Mouse (Mus musculus) kidney, embryonic 14.5 days (tissue): ENCODE measurements at regions not wholly inside any gene's neighbourhood (a gene's known extent, or its start where the extent isn't known, plus 50 kb on each side); places are given as distances from the start of the nearest gene placed in this dataset.

Experiments
- ATAC-seq: fragments of 200-750 bp; cut with Nextera tagmentation; 2 replicates; pipeline ENCODE4 v1.8.0; 2017; ENCODE audit warnings: moderate number of reproducible peaks, mild to moderate bottlenecking, moderate TSS enrichment, moderate library complexity; ENCODE audit not compliant: low FRiP score, low TSS enrichment
- H3K27ac ChIP-seq: fragments of 300-500 bp; sonication (generic); 2 replicates; pipeline ENCODE4 v1.5.1; 2014; ENCODE audit warnings: low read depth, mild to moderate bottlenecking, low read length, moderate library complexity, mixed read lengths
- H3K27me3 ChIP-seq: fragments of 300-500 bp; sonication (generic); 2 replicates; pipeline ENCODE4 v1.6.1; 2014; ENCODE audit warnings: mild to moderate bottlenecking, low read length; ENCODE audit not compliant: control insufficient read depth, insufficient read depth
- H3K36me3 ChIP-seq: fragments of 300-500 bp; sonication (generic); 2 replicates; pipeline ENCODE4 v1.6.1; 2014; ENCODE audit warnings: low read length, mixed read lengths; ENCODE audit not compliant: control insufficient read depth, insufficient read depth
- H3K4me1 ChIP-seq: fragments of 300-500 bp; sonication (generic); 2 replicates; pipeline ENCODE4 v1.6.1; 2014; ENCODE audit warnings: low read length, mixed read lengths; ENCODE audit not compliant: control insufficient read depth, insufficient read depth
- H3K4me2 ChIP-seq: fragments of 300-500 bp; sonication (generic); replicated peaks from 2 replicates; pipeline ENCODE4 v1.6.1; 2014; ENCODE audit warnings: low read depth, mild to moderate bottlenecking, low read length
- H3K4me3 ChIP-seq: fragments of 300-500 bp; sonication (generic); 2 replicates; pipeline ENCODE4 v1.5.1; 2014; ENCODE audit warnings: mild to moderate bottlenecking, low read length
- H3K9ac ChIP-seq: fragments of 300-500 bp; sonication (generic); 2 replicates; pipeline ENCODE4 v1.6.1; 2014; ENCODE audit warnings: low read depth, mild to moderate bottlenecking, low read length, moderate library complexity
- H3K9me3 ChIP-seq: fragments of 300-500 bp; sonication (generic); 2 replicates; pipeline ENCODE4 v1.6.1; 2016; ENCODE audit warnings: low read length; ENCODE audit not compliant: control insufficient read depth
- WGBS: fragments of 180-500 bp; shearing (Covaris S2); extraction: QIAGEN DNeasy Blood & Tissue Kit; methylation state at CpG from one replicate; pipeline ENCODE4 v1.1.7; 2014; 5-methylcytosine and 5-hydroxymethylcytosine counted together

DNA sequence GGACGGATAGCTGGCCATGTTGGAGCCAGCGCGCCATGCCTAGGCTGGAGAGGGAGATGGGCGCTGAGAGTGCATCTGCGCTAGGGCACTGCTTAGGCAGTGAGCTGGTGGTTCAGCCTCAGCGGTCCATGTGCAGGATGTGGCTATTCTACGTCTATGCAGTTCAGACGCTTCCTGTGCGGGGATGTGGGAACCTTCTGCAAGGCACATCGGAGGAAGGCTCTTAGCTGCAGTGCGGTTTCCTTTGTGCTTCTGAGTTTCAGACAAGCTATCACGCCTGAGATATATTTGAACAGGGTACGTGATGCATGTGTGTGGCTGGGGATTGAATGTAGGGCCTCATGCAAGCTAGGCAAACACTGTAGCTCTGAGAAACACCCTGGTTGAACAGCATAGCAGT, 54.4 kb upstream of the Lrpprc start:
- 89% methylated on average over 13 of the region's 13 CpGs for WGBS
- no peaks in the 10 kb centered on the region for H3K9me3 ChIP-seq
- H3K9ac ChIP-seq = no peak overlapping the region
- ATAC-seq = no peak
- H3K36me3 ChIP-seq = no peaks in the 10 kb centered on the region
- H3K4me2 ChIP-seq = no peak overlapping the region
- no peak overlapping the region for H3K27ac ChIP-seq
- H3K4me3 ChIP-seq = no peak overlapping the region
- H3K27me3 ChIP-seq = no peaks in the 10 kb centered on the region
- H3K4me1 ChIP-seq = no peaks in the 10 kb centered on the region

DNA sequence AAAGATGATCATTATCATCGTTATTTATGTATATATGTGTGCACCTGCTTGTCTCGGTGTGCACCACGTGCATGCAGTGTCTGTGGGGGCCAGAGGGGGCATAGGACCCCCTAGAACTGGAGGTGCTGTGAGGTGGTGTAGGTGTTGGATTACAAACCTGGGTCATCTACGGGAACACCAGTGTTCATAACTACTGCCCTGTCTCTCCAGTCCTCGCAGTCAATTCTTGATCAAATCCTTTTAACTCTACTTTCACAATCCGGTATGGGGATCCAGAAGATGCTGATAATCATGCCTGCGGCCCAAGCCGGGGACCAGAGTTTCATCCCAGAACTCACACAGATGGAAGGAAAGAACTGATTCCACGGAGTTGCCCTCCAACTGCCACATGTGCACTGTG, 55.6 kb upstream of the Lrpprc start:
- no peaks in the 10 kb centered on the region for H3K27me3 ChIP-seq
- no peak overlapping the region for H3K4me3 ChIP-seq
- no peaks in the 10 kb centered on the region for H3K4me1 ChIP-seq
- WGBS = 89% methylated on average over 9 of the region's 9 CpGs
- H3K27ac ChIP-seq = no peak overlapping the region
- H3K36me3 ChIP-seq = no peaks in the 10 kb centered on the region
- H3K4me2 ChIP-seq = no peak overlapping the region
- no peaks in the 10 kb centered on the region for H3K9me3 ChIP-seq
- no peak for ATAC-seq
- no peak overlapping the region for H3K9ac ChIP-seq

DNA sequence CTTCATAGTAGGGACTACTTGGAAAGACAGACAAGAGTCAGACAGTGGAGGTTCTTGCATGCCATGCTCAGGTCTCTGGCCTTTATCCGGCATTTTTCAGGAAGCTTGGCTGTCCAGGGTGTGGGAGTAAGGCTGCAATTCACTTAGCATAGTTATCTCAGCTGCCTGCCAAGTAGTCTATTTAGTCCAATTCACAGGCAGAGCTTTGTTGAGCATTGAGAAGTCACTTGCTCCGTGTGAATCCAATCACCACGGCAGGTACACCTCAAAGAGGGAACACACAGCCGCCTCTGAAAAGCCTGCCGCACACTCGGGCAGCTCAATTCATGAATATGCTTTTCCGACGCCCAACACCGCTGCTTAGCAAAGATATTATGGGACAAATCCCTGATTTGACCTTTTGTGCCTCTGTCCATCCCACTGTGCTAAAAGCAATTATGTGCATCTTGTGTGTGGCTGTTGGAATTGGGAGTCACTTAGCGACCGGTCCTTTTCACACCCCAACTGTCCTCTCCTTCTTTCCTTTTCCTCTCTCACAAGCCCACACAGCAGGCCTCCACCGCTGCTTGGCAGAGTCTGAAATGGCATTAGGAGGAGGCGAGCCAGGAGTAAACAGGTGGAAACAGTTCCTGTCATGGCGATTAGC, 57.9 kb upstream of the Lrpprc start:
- 56% methylated on average over 14 of the region's 14 CpGs for WGBS
- H3K4me3 ChIP-seq = no peak overlapping the region
- no peak for ATAC-seq

DNA sequence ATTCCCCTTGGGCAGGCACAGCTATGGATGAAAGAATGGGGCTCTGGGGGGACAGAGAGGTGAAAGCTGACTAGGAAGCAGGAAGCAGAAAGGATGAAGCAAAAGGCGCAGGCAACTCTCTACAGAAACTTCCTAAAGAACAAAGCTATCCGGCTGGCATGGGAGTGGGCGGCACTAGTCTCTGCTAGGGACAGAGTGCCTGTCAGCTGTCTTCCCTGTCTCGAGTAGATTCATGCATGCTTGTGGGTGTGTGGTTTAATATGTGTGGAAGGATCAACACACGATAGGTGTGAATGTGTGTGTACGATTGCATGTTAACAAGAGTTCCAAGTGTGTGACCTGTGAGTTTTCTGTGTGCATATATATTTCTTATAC, 58.4 kb upstream of the Lrpprc start:
- 73% methylated on average over 6 of the region's 6 CpGs for WGBS
- H3K4me1 ChIP-seq = no peaks in the 10 kb centered on the region
- H3K27me3 ChIP-seq = no peaks in the 10 kb centered on the region
- no peak overlapping the region for H3K4me3 ChIP-seq
- no peaks in the 10 kb centered on the region for H3K36me3 ChIP-seq
- H3K4me2 ChIP-seq = no peak overlapping the region
- H3K9me3 ChIP-seq = no peaks in the 10 kb centered on the region
- H3K9ac ChIP-seq = no peak overlapping the region
- H3K27ac ChIP-seq = no peak overlapping the region
- ATAC-seq = no peak

More for the DNA sequence above, 57.9 kb upstream of the Lrpprc start:
- Histone ChIP-seq H3K27me3 (no peaks in the 10 kb centered on the region), H3K4me1 (no peaks in the 10 kb centered on the region), H3K36me3 (no peaks in the 10 kb centered on the region), H3K4me2 (no peak overlapping the region), H3K9ac (no peak overlapping the region), H3K9me3 (no peaks in the 10 kb centered on the region), H3K27ac (no peak overlapping the region)

DNA sequence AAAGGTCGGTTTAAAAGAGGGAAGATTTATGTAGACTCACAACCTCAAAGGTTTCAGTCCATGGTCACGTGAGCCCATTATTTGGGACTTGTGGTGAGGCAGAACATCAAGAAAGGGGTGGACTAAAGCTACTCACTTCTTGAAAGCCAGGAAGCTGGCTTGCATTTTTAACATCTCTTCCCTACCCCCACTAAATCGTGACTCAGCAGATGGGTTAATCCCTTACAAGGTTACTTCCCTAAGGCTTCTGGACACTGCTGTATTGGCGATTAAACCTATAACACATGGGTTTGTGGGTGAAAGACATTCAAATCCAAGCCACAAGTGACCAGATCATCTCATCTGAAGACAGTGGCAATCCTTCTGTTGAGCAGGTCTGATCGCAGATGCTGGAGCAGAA, 59.9 kb upstream of the Lrpprc start:
- no peaks in the 10 kb centered on the region for H3K9me3 ChIP-seq
- no peak overlapping the region for H3K4me2 ChIP-seq
- no peak overlapping the region for H3K4me3 ChIP-seq
- H3K27me3 ChIP-seq = no peaks in the 10 kb centered on the region
- no peak overlapping the region for H3K9ac ChIP-seq
- no peak overlapping the region for H3K27ac ChIP-seq
- WGBS = 74% methylated on average over 5 of the region's 5 CpGs
- no peaks in the 10 kb centered on the region for H3K36me3 ChIP-seq
- H3K4me1 ChIP-seq = no peaks in the 10 kb centered on the region
- no peak for ATAC-seq

DNA sequence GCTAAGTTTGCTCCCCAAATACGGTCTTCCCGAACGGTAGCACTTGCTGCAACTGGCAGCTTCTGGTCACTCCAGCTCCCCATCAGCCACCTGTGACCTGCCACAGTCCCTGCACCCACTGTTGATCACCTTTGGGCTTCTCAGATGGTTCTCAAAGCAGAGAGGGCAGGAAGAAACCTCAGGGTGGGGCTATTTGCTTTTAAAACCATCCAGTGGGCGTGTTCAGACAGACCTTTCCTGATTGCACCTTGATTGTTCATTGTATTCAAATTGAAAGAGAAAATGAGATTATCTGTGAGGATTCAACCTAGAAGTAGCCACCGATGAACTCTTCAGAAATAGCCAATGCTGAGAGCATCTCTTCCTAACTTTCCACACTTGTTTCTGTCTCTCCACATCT, 60.3 kb upstream of the Lrpprc start:
- Histone ChIP-seq H3K27me3 (no peaks in the 10 kb centered on the region), H3K4me3 (no peak overlapping the region), H3K27ac (no peak overlapping the region), H3K36me3 (no peaks in the 10 kb centered on the region), H3K4me1 (no peaks in the 10 kb centered on the region), H3K9me3 (no peaks in the 10 kb centered on the region), H3K9ac (no peak overlapping the region), H3K4me2 (no peak overlapping the region)
- ATAC-seq = no peak
- 84% methylated on average over 5 of the region's 5 CpGs for WGBS

DNA sequence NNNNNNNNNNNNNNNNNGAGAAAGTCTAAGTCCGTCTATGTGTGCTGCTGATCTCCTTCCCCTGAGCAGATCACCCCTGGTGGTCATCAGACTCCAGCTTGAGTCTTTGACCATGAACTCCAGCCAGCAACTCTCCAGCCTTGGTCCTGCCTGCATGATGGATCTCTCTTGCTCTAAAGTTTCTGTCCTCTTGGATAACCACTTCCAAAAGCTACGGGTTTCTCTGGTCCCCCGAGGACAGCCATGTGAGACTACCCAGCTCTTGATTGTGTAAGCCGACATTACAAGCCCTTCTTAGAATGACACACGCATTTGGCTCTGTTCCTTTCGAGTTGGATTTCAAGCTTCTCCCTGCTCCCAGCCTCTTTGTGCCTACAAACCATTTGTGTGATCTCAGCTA, 66.4 kb upstream of the Lrpprc start:
- no peak overlapping the region for H3K27ac ChIP-seq
- H3K4me2 ChIP-seq = no peak overlapping the region
- peaks cover 5% of the 10 kb centered on the region; the same call in 1 of the 2 replicates for H3K4me1 ChIP-seq
- no peak overlapping the region for H3K4me3 ChIP-seq
- no peak overlapping the region for H3K9ac ChIP-seq
- H3K36me3 ChIP-seq = no peaks in the 10 kb centered on the region
- no peaks in the 10 kb centered on the region for H3K9me3 ChIP-seq
- WGBS = 83% methylated on average over 6 of the region's 6 CpGs
- no peaks in the 10 kb centered on the region for H3K27me3 ChIP-seq
- no peak for ATAC-seq

DNA sequence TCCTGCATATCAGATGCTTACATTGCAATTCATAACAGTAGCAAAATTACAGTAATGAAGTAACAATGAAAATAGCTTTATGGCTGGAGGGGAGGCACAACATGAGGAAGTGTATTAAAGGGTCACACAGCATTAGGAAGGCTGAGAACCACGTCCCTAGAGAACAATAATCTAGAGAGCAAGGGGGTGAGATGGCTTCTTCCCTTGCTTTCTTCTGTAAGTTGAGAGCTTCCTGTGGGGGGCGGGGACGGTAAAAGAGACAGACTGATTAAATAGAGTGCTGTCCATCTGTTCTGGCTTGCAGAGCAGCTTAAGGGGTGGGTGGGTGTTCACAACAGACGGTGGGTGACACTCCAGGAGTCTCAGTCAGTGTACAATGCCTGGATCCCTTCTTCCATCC, 68.2 kb upstream of the Lrpprc start:
- WGBS = 10% methylated on average over 4 of the region's 4 CpGs
- no peaks in the 10 kb centered on the region for H3K27me3 ChIP-seq
- no peak for ATAC-seq
- H3K4me2 ChIP-seq = no peak overlapping the region
- no peaks in the 10 kb centered on the region for H3K36me3 ChIP-seq
- H3K4me1 ChIP-seq = peaks cover 5% of the 10 kb centered on the region; the same call in 1 of the 2 replicates
- H3K4me3 ChIP-seq = no peak overlapping the region
- H3K27ac ChIP-seq = no peak overlapping the region
- no peak overlapping the region for H3K9ac ChIP-seq
- no peaks in the 10 kb centered on the region for H3K9me3 ChIP-seq

DNA sequence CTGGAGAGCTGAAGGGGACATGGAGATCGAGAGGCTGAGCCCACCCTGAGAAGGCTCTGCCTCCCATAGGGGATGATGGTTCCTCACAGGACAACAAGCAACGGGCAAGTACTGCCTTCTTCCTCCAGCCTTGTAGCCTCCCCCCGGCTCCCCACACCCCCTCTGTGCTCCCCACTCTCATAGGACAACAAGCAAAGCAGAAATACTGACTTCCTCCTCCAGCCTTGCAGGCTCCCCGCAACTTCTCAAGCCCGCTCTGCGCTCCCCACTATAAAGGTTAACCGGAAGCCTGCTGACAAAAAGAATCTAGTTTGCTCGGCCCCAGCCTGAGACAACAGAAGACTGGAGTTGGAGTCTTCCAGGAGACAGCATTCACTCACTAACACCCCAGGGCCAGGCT, 69.3 kb upstream of the Lrpprc start:
- Histone ChIP-seq H3K27me3 (no peaks in the 10 kb centered on the region), H3K4me2 (no peak overlapping the region), H3K4me3 (no peak overlapping the region), H3K9ac (no peak overlapping the region), H3K9me3 (no peaks in the 10 kb centered on the region), H3K27ac (no peak overlapping the region), H3K4me1 (peaks cover 5% of the 10 kb centered on the region; the same call in 1 of the 2 replicates), H3K36me3 (no peaks in the 10 kb centered on the region)
- 64% methylated on average over 8 of the region's 8 CpGs for WGBS
- no peak for ATAC-seq
